Mouse (Mus musculus): ENCODE measurements around the gene Vwa2. TPM values are rescaled to one million over a fixed set of nuclear protein-coding genes. Genes with fewer than 3 reads are reported as not detected.

Vwa2 gene
- total and polyA plus RNA-seq, 3 experiments, result not detected

GRCm38 (mm10) chr19:56921744-56922143 lies 47.7 kb downstream of the Vwa2 start:
- TF ChIP-seq POLR2AphosphoS5 (IDR thresholded peaks at IDR 0.05; ENCODE audit: borderline replicate concordance, low read depth, low read length) (no peak), BHLHE40 (IDR thresholded peaks at IDR 0.05; ENCODE audit: borderline replicate concordance, low read depth, low read length) (no peak), USF2 (IDR thresholded peaks at IDR 0.05; ENCODE audit: borderline replicate concordance in 1 of 2, insufficient read depth in 1 of 2, low read depth in 1 of 2, low read length in 2 of 2) (no peak), SMC3 (IDR thresholded peaks at IDR 0.05; ENCODE audit: low read depth, low read length) (no peak), CHD1 (IDR thresholded peaks at IDR 0.05; ENCODE audit: low read depth, low read length) (no peak), NRF1 (IDR thresholded peaks at IDR 0.05; ENCODE audit: insufficient read depth, low read depth, low read length, poor library complexity, severe bottlenecking) (no peak), MYC (IDR thresholded peaks at IDR 0.05; ENCODE audit: low read depth, low read length) (no peak), ELF1 (IDR thresholded peaks at IDR 0.05; ENCODE audit: low read depth, low read length) (no peak), GABPA (IDR thresholded peaks at IDR 0.05; ENCODE audit: low read depth, low read length) (no peak), ETS1 (IDR thresholded peaks at IDR 0.05; ENCODE audit: low read depth, low read length) (no peak), RAD21 (IDR thresholded peaks at IDR 0.05; ENCODE audit: low read depth, low read length) (no peak), MAX (IDR thresholded peaks at IDR 0.05; ENCODE audit: low read length) (no peak), ZNF384 (IDR thresholded peaks at IDR 0.05; ENCODE audit: low read depth, low read length) (no peak), CTCF (IDR thresholded peaks at IDR 0.05 in 2 of 3, conservative IDR thresholded peaks at IDR 0.05 in 1 of 3; ENCODE audit: control insufficient read depth in 1 of 3, insufficient read depth in 1 of 3, low read depth in 2 of 3, low read length in 3 of 3, poor library complexity in 1 of 3, severe bottlenecking in 1 of 3) (no peak), TCF12 (IDR thresholded peaks at IDR 0.05; ENCODE audit: low read depth, low read length) (no peak), JUND (IDR thresholded peaks at IDR 0.05; ENCODE audit: low read depth, low read length) (no peak), KAT2A (conservative IDR thresholded peaks at IDR 0.05; ENCODE audit: low read depth, low read length) (no peak), MYB (IDR thresholded peaks at IDR 0.05; ENCODE audit: low read depth, low read length) (no peak), HCFC1 (IDR thresholded peaks at IDR 0.05; ENCODE audit: low read depth, low read length) (no peak), USF1 (IDR thresholded peaks at IDR 0.05; ENCODE audit: low read depth, low read length) (no peak)

GRCm38 (mm10) chr19:56929392-56929791 lies 55.3 kb downstream of the Vwa2 start:
- no peaks in the 10 kb centered on the region for H3K4me1 ChIP-seq (ENCODE audit: control insufficient read depth in 1 of 2, insufficient read depth in 2 of 2, low read length in 2 of 2)
- no peak for DNase-seq (ENCODE audit: low read depth, low spot score)
- H3K79me2 ChIP-seq (ENCODE audit: control insufficient read depth, insufficient read depth, low read length, poor library complexity), result no peaks in the 10 kb centered on the region
- H3K9ac ChIP-seq (ENCODE audit: control insufficient read depth, low read depth, low read length, poor library complexity, severe bottlenecking), result no peak overlapping the region
- H3K27me3 ChIP-seq (ENCODE audit: control insufficient read depth in 1 of 2, insufficient read depth in 2 of 2, low read length in 2 of 2), result no peaks in the 10 kb centered on the region
- no peak overlapping the region for H3K27ac ChIP-seq (ENCODE audit: control insufficient read depth, low read depth, low read length)
- H3K4me3 ChIP-seq (ENCODE audit: control insufficient read depth in 1 of 2, insufficient read depth in 1 of 2, low read depth in 2 of 2, low read length in 2 of 2), result no peak overlapping the region
- no peak for TF ChIP-seq NELFE (IDR thresholded peaks at IDR 0.05; ENCODE audit: low read depth, low read length)
- no peak for TF ChIP-seq USF1 (IDR thresholded peaks at IDR 0.05; ENCODE audit: low read depth, low read length)
- no peak for TF ChIP-seq HCFC1 (IDR thresholded peaks at IDR 0.05; ENCODE audit: low read depth, low read length)
- TF ChIP-seq EP300 (IDR thresholded peaks at IDR 0.05; ENCODE audit: low read depth in 1 of 2, low read length in 2 of 2), result no peak
- no peak for TF ChIP-seq MAX (IDR thresholded peaks at IDR 0.05; ENCODE audit: low read length)
- no peak for TF ChIP-seq TAL1 (IDR thresholded peaks at IDR 0.05; ENCODE audit: low read length)
- TF ChIP-seq TBP (IDR thresholded peaks at IDR 0.05; ENCODE audit: low read depth, low read length), result no peak
- TF ChIP-seq MYB (IDR thresholded peaks at IDR 0.05; ENCODE audit: low read depth, low read length), result no peak
- no peak for TF ChIP-seq TCF12 (IDR thresholded peaks at IDR 0.05; ENCODE audit: low read depth, low read length)
- TF ChIP-seq CHD2 (IDR thresholded peaks at IDR 0.05; ENCODE audit: low read length), result no peak
- no peak for TF ChIP-seq MAFK (IDR thresholded peaks at IDR 0.05; ENCODE audit: borderline replicate concordance, low read depth, low read length)
- TF ChIP-seq RCOR1 (IDR thresholded peaks at IDR 0.05; ENCODE audit: low read depth, low read length), result no peak
- no peaks in the 10 kb centered on the region for H3K9me3 ChIP-seq (replicated peaks; ENCODE audit: insufficient read depth, low read length)
- H3K36me3 ChIP-seq (ENCODE audit: control insufficient read depth in 1 of 2, insufficient read depth in 2 of 2, low read length in 2 of 2), result no peaks in the 10 kb centered on the region

More at GRCm38 (mm10) chr19:56921744-56922143, 47.7 kb downstream of the Vwa2 start:
- H3K4me3 ChIP-seq (ENCODE audit: control insufficient read depth in 1 of 2, insufficient read depth in 1 of 2, low read depth in 2 of 2, low read length in 2 of 2), result no peak overlapping the region
- no peak overlapping the region for H3K27ac ChIP-seq (ENCODE audit: control insufficient read depth, low read depth, low read length)
- no peaks in the 10 kb centered on the region for H3K79me2 ChIP-seq (ENCODE audit: control insufficient read depth, insufficient read depth, low read length, poor library complexity)
- no peaks in the 10 kb centered on the region for H3K4me1 ChIP-seq (ENCODE audit: control insufficient read depth in 1 of 2, insufficient read depth in 2 of 2, low read length in 2 of 2)
- H3K36me3 ChIP-seq (ENCODE audit: control insufficient read depth in 1 of 2, insufficient read depth in 2 of 2, low read length in 2 of 2), result no peaks in the 10 kb centered on the region
- DNase-seq (ENCODE audit: low read depth, low spot score), result no peak
- H3K27me3 ChIP-seq (ENCODE audit: control insufficient read depth in 1 of 2, insufficient read depth in 2 of 2, low read length in 2 of 2), result no peaks in the 10 kb centered on the region
- no peaks in the 10 kb centered on the region for H3K9me3 ChIP-seq (replicated peaks; ENCODE audit: insufficient read depth, low read length)
- no peak overlapping the region for H3K9ac ChIP-seq (ENCODE audit: control insufficient read depth, low read depth, low read length, poor library complexity, severe bottlenecking)

Measured in MEL (cell line).